Comparison of ENCODE assay signal across 26 mouse cellular contexts in the genomic region with DNA sequence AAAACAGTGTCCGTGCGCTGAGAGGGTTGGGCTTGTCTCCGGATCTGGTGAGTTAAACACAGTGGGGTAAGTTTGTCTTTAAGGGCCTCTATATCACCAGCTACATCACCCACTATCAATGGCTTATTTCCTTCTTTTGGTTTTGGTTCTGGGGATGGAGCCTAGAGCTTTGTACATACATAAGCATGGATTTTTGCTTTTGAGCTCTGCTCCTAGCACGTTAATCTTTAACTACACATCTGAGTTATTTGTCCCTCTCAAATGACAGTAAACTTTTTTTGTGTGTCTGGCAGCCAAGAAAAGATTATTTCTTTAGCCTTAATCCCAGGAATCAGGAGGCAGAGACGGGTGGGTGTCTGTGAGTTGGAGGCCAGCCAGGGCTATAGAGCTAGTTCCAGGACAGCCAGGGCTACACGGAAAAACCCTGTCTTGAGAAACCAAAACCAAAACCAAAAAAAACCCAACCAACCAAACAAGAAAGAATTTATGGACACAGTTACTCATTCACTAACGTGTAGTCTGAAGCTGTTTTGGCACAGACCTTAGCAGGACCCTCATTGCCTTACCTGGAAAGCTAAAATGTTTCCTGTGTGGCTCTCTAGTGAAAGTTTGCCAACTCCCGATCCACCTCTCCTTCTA. TPM values are rescaled to one million over a fixed set of nuclear protein-coding genes. Genes with fewer than 3 reads are reported as not detected.
DNase-seq lines count a peak whose midpoint lies in the region; ATAC-seq and TF ChIP-seq lines count a peak whose summit lies in the region.
"Had no signal": no experiment of that assay in that cellular context is flagged by ENCODE, and none has a peak within 500 bp of the region (broad histone marks: within the 10 kb centered on the region; RNA-seq: fewer than 3 reads in every experiment).

No protein-coding gene starts in this region.

- no peak overlapping the region for H3K9ac ChIP-seq in kidney, embryonic 16.5 days (replicated peaks; ENCODE audit: low read length)
- H3K9ac ChIP-seq in liver, embryonic 16.5 days (ENCODE audit: low read depth, low read length): no peak overlapping the region
- H3K9ac ChIP-seq in liver, embryonic 12.5 days: no peak overlapping the region
- H3K9ac ChIP-seq: embryonic facial prominence, embryonic 15.5 days; forebrain, embryonic 13.5 days; heart, embryonic 15.5 days; limb, embryonic 15.5 days; midbrain, embryonic 13.5 days had no signal

- H3K36me3 ChIP-seq in kidney, adult 2 months (ENCODE audit: control insufficient read depth, insufficient read depth, low read length): no peaks in the 10 kb centered on the region
- no peaks in the 10 kb centered on the region for H3K36me3 ChIP-seq in kidney, embryonic 16.5 days (ENCODE audit: insufficient read depth, low read length)
- H3K36me3 ChIP-seq in liver, embryonic 16.5 days (ENCODE audit: control insufficient read depth, insufficient read depth): no peaks in the 10 kb centered on the region; the same call in 1 of the 2 replicates
- H3K36me3 ChIP-seq in liver, embryonic 12.5 days: no peaks in the 10 kb centered on the region
- peaks cover 2% of the 10 kb centered on the region; the same call in 1 of the 2 replicates for H3K36me3 ChIP-seq in small intestine, adult 2 months (ENCODE audit: control insufficient read depth, insufficient read depth, low read length)
- H3K36me3 ChIP-seq: heart, embryonic 15.5 days had no signal

- TF ChIP-seq POLR2A in kidney, adult 2 months (IDR thresholded peaks at IDR 0.05; ENCODE audit: low read depth, low read length): no peak
- TF ChIP-seq POLR2A in small intestine, adult 2 months (IDR thresholded peaks at IDR 0.05; ENCODE audit: low read depth, low read length): no peak

- H3K4me1 ChIP-seq in kidney, adult 2 months (ENCODE audit: control insufficient read depth, insufficient read depth, low read length): peaks cover 6% of the 10 kb centered on the region; the same call in 1 of the 2 replicates
- H3K4me1 ChIP-seq in kidney, embryonic 16.5 days (ENCODE audit: insufficient read depth, low read length): no peaks in the 10 kb centered on the region
- H3K4me1 ChIP-seq in liver, embryonic 16.5 days (ENCODE audit: control insufficient read depth, low read depth, low read length): no peaks in the 10 kb centered on the region
- H3K4me1 ChIP-seq in liver, embryonic 12.5 days: no peaks in the 10 kb centered on the region
- no peaks in the 10 kb centered on the region for H3K4me1 ChIP-seq in small intestine, adult 2 months (ENCODE audit: control insufficient read depth, insufficient read depth, insufficient read length, low read length)
- H3K4me1 ChIP-seq: embryonic facial prominence, embryonic 10.5 days; embryonic facial prominence, embryonic 15.5 days; forebrain, embryonic 13.5 days; heart, embryonic 15.5 days; limb, embryonic 10.5 days; limb, embryonic 15.5 days; midbrain, embryonic 13.5 days had no signal

- H3K4me3 ChIP-seq in kidney, adult 2 months (ENCODE audit: insufficient read depth, low read depth, low read length): peak overlapping the region; percentile 35; the same call in 1 of the 2 replicates
- H3K4me3 ChIP-seq in kidney, embryonic 16.5 days (ENCODE audit: low read length): no peak overlapping the region
- H3K4me3 ChIP-seq in liver, embryonic 16.5 days (ENCODE audit: low read depth, low read length): no peak overlapping the region
- H3K4me3 ChIP-seq in liver, embryonic 12.5 days: no peak overlapping the region
- H3K4me3 ChIP-seq in small intestine, adult 2 months (ENCODE audit: low read depth, low read length): peak overlapping the region; percentile 31; the same call in 1 of the 2 replicates
- H3K4me3 ChIP-seq: embryonic facial prominence, embryonic 10.5 days; embryonic facial prominence, embryonic 15.5 days; forebrain, embryonic 13.5 days; heart, embryonic 15.5 days; limb, embryonic 10.5 days; limb, embryonic 15.5 days; midbrain, embryonic 13.5 days had no signal

- H3K27ac ChIP-seq in kidney, adult 2 months (ENCODE audit: insufficient read depth, low read depth, low read length): peak overlapping the region; percentile 80
- no peak overlapping the region for H3K27ac ChIP-seq in kidney, embryonic 16.5 days (ENCODE audit: low read length)
- H3K27ac ChIP-seq in liver, embryonic 16.5 days (ENCODE audit: low read length): 0 out of 2 replicates have a peak overlapping the region, but pooled peaks have one; percentile 1
- H3K27ac ChIP-seq in liver, embryonic 12.5 days: no peak overlapping the region
- H3K27ac ChIP-seq in small intestine, adult 2 months (ENCODE audit: insufficient read depth, low read depth, low read length): peak overlapping the region; percentile 51; the same call in 1 of the 2 replicates
- H3K27ac ChIP-seq: embryonic facial prominence, embryonic 10.5 days; embryonic facial prominence, embryonic 15.5 days; forebrain, embryonic 13.5 days; heart, embryonic 15.5 days; limb, embryonic 10.5 days; limb, embryonic 15.5 days; macrophage; midbrain, embryonic 13.5 days had no signal

- no peaks in the 10 kb centered on the region for H3K27me3 ChIP-seq in kidney, adult 2 months (replicated peaks; ENCODE audit: control insufficient read depth, insufficient read depth, low read length)
- no peaks in the 10 kb centered on the region; the same call in 1 of the 2 replicates for H3K27me3 ChIP-seq in kidney, embryonic 16.5 days (ENCODE audit: insufficient read depth, low read length)
- no peaks in the 10 kb centered on the region for H3K27me3 ChIP-seq in liver, embryonic 16.5 days (ENCODE audit: control insufficient read depth, insufficient read depth, low read depth, low read length)
- H3K27me3 ChIP-seq in liver, embryonic 12.5 days (replicated peaks): no peaks in the 10 kb centered on the region; the same call in 1 of the 2 replicates
- H3K27me3 ChIP-seq in small intestine, adult 2 months (ENCODE audit: control insufficient read depth, insufficient read depth, low read length): no peaks in the 10 kb centered on the region
- H3K27me3 ChIP-seq: embryonic facial prominence, embryonic 15.5 days; forebrain, embryonic 13.5 days; heart, embryonic 15.5 days; limb, embryonic 15.5 days had no signal

- ATAC-seq in kidney, embryonic 16.5 days (ENCODE audit: low FRiP score, low TSS enrichment): no peak
- ATAC-seq in liver, embryonic 16.5 days (ENCODE audit: low read depth): peak; percentile 24; the same call in 1 of the 2 replicates
- ATAC-seq in liver, embryonic 12.5 days: no peak
- ATAC-seq in frontal cortex, adult (ENCODE audit: low TSS enrichment): no peak
- ATAC-seq: forebrain, embryonic 13.5 days; hindbrain, embryonic 16.5 days; midbrain, embryonic 13.5 days had no signal

- TF ChIP-seq CTCF in kidney, adult 2 months (conservative IDR thresholded peaks at IDR 0.05; ENCODE audit: insufficient read depth, insufficient read length, low read depth, low read length): no peak
- TF ChIP-seq CTCF in small intestine, adult 2 months (IDR thresholded peaks at IDR 0.05; ENCODE audit: extremely low read depth, insufficient read length, insufficient replicate concordance, low read depth, low read length): no peak

- no peak overlapping the region for H3K4me2 ChIP-seq in kidney, embryonic 16.5 days (replicated peaks; ENCODE audit: low read depth, low read length)
- no peak overlapping the region for H3K4me2 ChIP-seq in liver, embryonic 16.5 days (ENCODE audit: low read depth, low read length)
- H3K4me2 ChIP-seq in liver, embryonic 12.5 days: no peak overlapping the region
- H3K4me2 ChIP-seq: embryonic facial prominence, embryonic 15.5 days; forebrain, embryonic 13.5 days; heart, embryonic 15.5 days; limb, embryonic 15.5 days; midbrain, embryonic 13.5 days had no signal

- peak; percentile 49 for DNase-seq in kidney, adult 2 months
- DNase-seq in adipocyte (ENCODE audit: low spot score): peak; percentile 7
- DNase-seq: adrenal gland, adult 8-10 months; cerebellum, adult 8-10 months; cerebellum, postnatal 25 days; gastrocnemius, postnatal 14 days; lung, adult 2 months; lung, postnatal 10 days; right cerebral cortex, postnatal 25 days; spleen, adult 18-20 months; thymus, postnatal 4 days had no signal

- 31% methylated on average over 8 of the region's 8 CpGs for WGBS in kidney, adult 2 months
- WGBS in kidney, embryonic 16.5 days: 81% methylated on average over 8 of the region's 8 CpGs
- 62% methylated on average over 8 of the region's 8 CpGs for WGBS in liver, embryonic 16.5 days (ENCODE audit: insufficient replicate concordance)
- WGBS in liver, embryonic 12.5 days (ENCODE audit: insufficient replicate concordance): 73% methylated on average over 8 of the region's 8 CpGs
- 30% methylated on average over 8 of the region's 8 CpGs for WGBS in small intestine, adult 2 months

- H3K9me3 ChIP-seq in kidney, embryonic 16.5 days (ENCODE audit: low read length): no peaks in the 10 kb centered on the region
- H3K9me3 ChIP-seq in liver, embryonic 16.5 days (replicated peaks; ENCODE audit: control insufficient read depth, low read length): no peaks in the 10 kb centered on the region
- H3K9me3 ChIP-seq in liver, embryonic 12.5 days (replicated peaks): no peaks in the 10 kb centered on the region
- H3K9me3 ChIP-seq: embryonic facial prominence, embryonic 10.5 days; embryonic facial prominence, embryonic 15.5 days; forebrain, embryonic 13.5 days; heart, embryonic 15.5 days; limb, embryonic 10.5 days; limb, embryonic 15.5 days; midbrain, embryonic 13.5 days had no signal

RNA-seq across cellular contexts. Expression of gene Ctps2, which starts 20.6 kb away (rescaled TPM):
- polyA plus RNA-seq in kidney, adult 2 months (2012; rRNA removed): 27.3 TPM in 2 replicates
- polyA plus RNA-seq in kidney, embryonic 16.5 days (2015; fragmentation: Nextera tagmentation; extraction: Ambion mirVana): 95.8 and 104 TPM in 2 replicates
- polyA plus RNA-seq in liver, embryonic 16.5 days (2015; fragmentation: Nextera tagmentation; extraction: Ambion mirVana): 45.8 and 51.5 TPM in 2 replicates
- 47.0 and 54.7 TPM in 2 replicates for polyA plus RNA-seq in liver, embryonic 12.5 days (2016; fragmentation: Nextera tagmentation; extraction: Ambion mirVana)
- 2.2 and 2.3 TPM in 2 replicates for polyA plus RNA-seq in small intestine, adult 2 months (2012; rRNA removed)

RNA-seq across cellular contexts. Expression of gene Syap1, which starts 33.4 kb away (rescaled TPM):
- polyA plus RNA-seq in kidney, adult 2 months (2012; rRNA removed): 14.1 and 16.4 TPM in 2 replicates
- polyA plus RNA-seq in kidney, embryonic 16.5 days (2015; fragmentation: Nextera tagmentation; extraction: Ambion mirVana): 42.5 and 44.0 TPM in 2 replicates
- polyA plus RNA-seq in liver, embryonic 16.5 days (2015; fragmentation: Nextera tagmentation; extraction: Ambion mirVana): 11.7 and 12.3 TPM in 2 replicates
- polyA plus RNA-seq in liver, embryonic 12.5 days (2016; fragmentation: Nextera tagmentation; extraction: Ambion mirVana): 18.4 and 19.0 TPM in 2 replicates
- polyA plus RNA-seq in small intestine, adult 2 months (2012; rRNA removed): 6.1 and 8.3 TPM in 2 replicates

RNA-seq across cellular contexts. Expression of gene S100g, which starts 42.8 kb away (rescaled TPM):
- 399 and 544 TPM in 2 replicates for polyA plus RNA-seq in kidney, adult 2 months (2012; rRNA removed)
- polyA plus RNA-seq in kidney, embryonic 16.5 days (2015; fragmentation: Nextera tagmentation; extraction: Ambion mirVana): 347 and 501 TPM in 2 replicates
- polyA plus RNA-seq in liver, embryonic 16.5 days (2015; fragmentation: Nextera tagmentation; extraction: Ambion mirVana): 9.9 and 13.4 TPM in 2 replicates
- 2.3 and 2.8 TPM in 2 replicates for polyA plus RNA-seq in liver, embryonic 12.5 days (2016; fragmentation: Nextera tagmentation; extraction: Ambion mirVana)
- polyA plus RNA-seq in small intestine, adult 2 months (2012; rRNA removed): 0.60 and 179 TPM in 2 replicates
- polyA plus RNA-seq: embryonic facial prominence, embryonic 10.5 days; forebrain, embryonic 13.5 days; heart, embryonic 15.5 days; hindbrain, embryonic 11.5 days; macrophage; midbrain, embryonic 13.5 days had no signal

Comparison
In these comparisons a context has a peak if more than half of its experiments do, and no peak if none do; other contexts are left out.
1. H3K27ac ChIP-seq: peak in kidney, adult 2 months (single experiment), liver, embryonic 16.5 days (single experiment) and small intestine, adult 2 months (single experiment); none in kidney, embryonic 16.5 days (single experiment) and liver, embryonic 12.5 days (single experiment).
2. H3K4me3 ChIP-seq: peak in kidney, adult 2 months (single experiment) and small intestine, adult 2 months (single experiment); none in kidney, embryonic 16.5 days (single experiment), liver, embryonic 16.5 days (single experiment) and liver, embryonic 12.5 days (single experiment).